Mouse (Mus musculus): ENCODE results near the gene Mmp23. TPM values are rescaled to one million over a fixed set of nuclear protein-coding genes. Genes with fewer than 3 reads are reported as not detected.

The Mmp23 gene
- polyA plus RNA-seq, 2 experiments, result 2.8 to 5.4 TPM

GRCm38 (mm10) chr4:155624338-155625291 lies 28.6 kb downstream of the Mmp23 start, which contains the start of gene Cdk11b:
Gene Cdk11b, plus strand, starts transcription at chr4:155624854.
- H3K36me3 ChIP-seq (replicated peaks; ENCODE audit: control insufficient read depth, insufficient read depth, low read depth), result peaks cover 31% of the 10 kb centered on the region
- DNase-seq (ENCODE audit: low read depth in 3 of 3, low spot score in 3 of 3) (peak; percentile 98), ATAC-seq (ENCODE audit: insufficient read depth) (peak; percentile 100)
- H3K27ac ChIP-seq, result peak within 1 kb of the TSS; percentile 95
- H3K4me2 ChIP-seq (ENCODE audit: low read depth), result peak within 1 kb of the TSS; percentile 97
- WGBS (ENCODE audit: insufficient replicate concordance), result under 1% methylated on average over 84 of the region's 84 CpGs
- peaks cover 2 to 5% of the 10 kb centered on the region in 2 experiments for H3K4me1 ChIP-seq (replicated peaks; ENCODE audit: control insufficient read depth in 2 of 2, insufficient read depth in 2 of 2, low read length in 1 of 2)
- H3K4me3 ChIP-seq (ENCODE audit: insufficient read depth in 1 of 2, low read depth in 2 of 2, low read length in 2 of 2), result peak within 1 kb of the TSS; percentile 80 to 88
- TF ChIP-seq EP300 (IDR thresholded peaks at IDR 0.05; ENCODE audit: low read depth), result no peak
- TF ChIP-seq CTCF (IDR thresholded peaks at IDR 0.05; ENCODE audit: low read depth), result no peak
- H3K9ac ChIP-seq (replicated peaks), result peak within 1 kb of the TSS; percentile 87
- no peaks in the 10 kb centered on the region for H3K27me3 ChIP-seq (ENCODE audit: control insufficient read depth, insufficient read depth, low read length)
- H3K9me3 ChIP-seq (ENCODE audit: control insufficient read depth, low read length), result no peaks in the 10 kb centered on the region

DNA sequence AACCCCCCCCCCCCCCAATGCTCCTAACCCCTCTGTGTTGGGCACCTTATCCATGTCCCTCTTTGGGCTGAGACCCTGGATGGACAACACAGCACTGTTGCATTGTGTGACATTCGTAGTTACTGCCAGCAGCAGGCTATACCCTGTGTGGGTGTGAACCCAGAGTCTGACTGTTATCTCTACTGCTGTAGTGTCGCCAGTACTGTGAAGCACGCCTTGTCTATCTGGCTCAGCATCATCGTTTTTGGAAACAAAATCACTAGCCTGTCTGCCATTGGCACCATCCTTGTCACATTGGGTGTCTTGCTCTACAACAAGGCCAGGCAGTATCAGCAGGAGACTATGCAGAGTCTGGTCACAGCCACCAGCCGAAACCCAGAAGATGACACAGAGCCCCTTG lies 34.9 kb downstream of the Mmp23 start:
- peaks cover 0 to 5% of the 10 kb centered on the region in 2 experiments; a peak in 2 of 4 replicates for H3K4me1 ChIP-seq (replicated peaks; ENCODE audit: control insufficient read depth in 2 of 2, insufficient read depth in 2 of 2, low read length in 1 of 2)
- peak; percentile 65 for ATAC-seq (ENCODE audit: insufficient read depth)
- H3K9me3 ChIP-seq (ENCODE audit: control insufficient read depth, low read length), result no peaks in the 10 kb centered on the region
- DNase-seq (ENCODE audit: low read depth in 3 of 3, low spot score in 3 of 3), result no peak
- WGBS (ENCODE audit: insufficient replicate concordance), result 49% methylated on average over 5 of the region's 5 CpGs
- H3K27me3 ChIP-seq (ENCODE audit: control insufficient read depth, insufficient read depth, low read length), result no peaks in the 10 kb centered on the region
- peaks cover 53% of the 10 kb centered on the region for H3K36me3 ChIP-seq (replicated peaks; ENCODE audit: control insufficient read depth, insufficient read depth, low read depth)
- H3K4me3 ChIP-seq (ENCODE audit: insufficient read depth in 1 of 2, low read depth in 2 of 2, low read length in 2 of 2), result no peak overlapping the region
- TF ChIP-seq EP300 (IDR thresholded peaks at IDR 0.05; ENCODE audit: low read depth), result no peak
- no peak for TF ChIP-seq CTCF (IDR thresholded peaks at IDR 0.05; ENCODE audit: low read depth)
- H3K4me2 ChIP-seq (ENCODE audit: low read depth), result no peak overlapping the region
- H3K27ac ChIP-seq, result no peak overlapping the region
- H3K9ac ChIP-seq (replicated peaks), result no peak overlapping the region

DNA sequence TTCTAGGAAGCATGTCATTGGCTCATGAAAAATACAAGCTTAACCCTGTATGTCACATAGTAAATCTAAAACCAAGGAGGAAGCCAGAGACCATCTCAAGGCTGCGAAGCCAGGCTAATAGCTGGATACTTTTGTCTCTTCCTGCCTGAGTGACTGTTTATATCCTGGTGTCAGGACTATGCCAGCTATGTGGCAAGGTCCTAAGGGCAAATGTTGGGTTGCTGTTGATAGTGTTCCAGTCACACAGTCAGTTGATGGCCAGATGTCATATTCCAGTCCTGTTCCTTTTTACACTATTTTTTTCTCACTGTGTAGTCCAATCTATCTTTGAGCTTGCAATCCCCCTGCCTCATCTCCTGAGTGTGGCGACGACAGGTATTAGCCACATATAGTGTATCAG lies 39.9 kb downstream of the Mmp23 start:
- no peak for TF ChIP-seq EP300 (IDR thresholded peaks at IDR 0.05; ENCODE audit: low read depth)
- TF ChIP-seq CTCF (IDR thresholded peaks at IDR 0.05; ENCODE audit: low read depth), result no peak
- Histone ChIP-seq H3K9ac (replicated peaks) (no peak overlapping the region), H3K27me3 (ENCODE audit: control insufficient read depth, insufficient read depth, low read length) (no peaks in the 10 kb centered on the region), H3K4me3 (ENCODE audit: insufficient read depth in 1 of 2, low read depth in 2 of 2, low read length in 2 of 2) (no peak overlapping the region), H3K4me1 (replicated peaks; ENCODE audit: control insufficient read depth in 2 of 2, insufficient read depth in 2 of 2, low read length in 1 of 2) (peaks cover 0 to 1% of the 10 kb centered on the region in 2 experiments; a peak in 2 of 4 replicates), H3K27ac (no peak overlapping the region), H3K4me2 (ENCODE audit: low read depth) (no peak overlapping the region), H3K36me3 (replicated peaks; ENCODE audit: control insufficient read depth, insufficient read depth, low read depth) (peaks cover 53% of the 10 kb centered on the region), H3K9me3 (ENCODE audit: control insufficient read depth, low read length) (no peaks in the 10 kb centered on the region)
- no peak for ATAC-seq (ENCODE audit: insufficient read depth)
- WGBS (ENCODE audit: insufficient replicate concordance), result 85% methylated on average over 3 of the region's 3 CpGs
- DNase-seq (ENCODE audit: low read depth in 3 of 3, low spot score in 3 of 3), result no peak

DNA sequence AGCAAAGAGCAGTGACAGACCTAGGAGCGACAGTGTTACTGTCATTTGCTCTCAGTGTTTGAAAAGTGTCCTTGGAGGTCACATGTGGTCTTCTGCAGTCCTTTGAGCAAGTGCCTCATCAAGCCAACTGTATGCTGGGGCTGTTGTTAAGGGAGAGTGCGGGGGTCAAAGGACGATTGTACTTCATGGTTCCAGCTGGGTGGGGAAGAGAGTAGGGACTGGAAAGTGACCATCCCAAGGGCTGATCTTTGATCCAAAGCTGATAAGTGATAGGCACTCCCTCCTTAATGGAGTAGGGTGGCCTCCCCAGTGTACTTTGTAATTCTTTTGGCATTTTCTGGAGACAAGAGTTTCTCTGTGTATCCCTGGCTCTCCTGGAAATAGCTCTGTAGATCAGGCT lies 41.3 kb downstream of the Mmp23 start:
- H3K4me1 ChIP-seq (replicated peaks; ENCODE audit: control insufficient read depth in 2 of 2, insufficient read depth in 2 of 2, low read length in 1 of 2), result no peaks in the 10 kb centered on the region
- no peak overlapping the region for H3K4me2 ChIP-seq (ENCODE audit: low read depth)
- no peak overlapping the region for H3K27ac ChIP-seq
- H3K27me3 ChIP-seq (ENCODE audit: control insufficient read depth, insufficient read depth, low read length), result no peaks in the 10 kb centered on the region
- H3K36me3 ChIP-seq (replicated peaks; ENCODE audit: control insufficient read depth, insufficient read depth, low read depth), result peaks cover 41% of the 10 kb centered on the region
- no peaks in the 10 kb centered on the region for H3K9me3 ChIP-seq (ENCODE audit: control insufficient read depth, low read length)
- H3K4me3 ChIP-seq (ENCODE audit: insufficient read depth in 1 of 2, low read depth in 2 of 2, low read length in 2 of 2), result no peak overlapping the region
- H3K9ac ChIP-seq (replicated peaks), result no peak overlapping the region
- 75% methylated on average over 3 of the region's 3 CpGs for WGBS (ENCODE audit: insufficient replicate concordance)
- TF ChIP-seq EP300 (IDR thresholded peaks at IDR 0.05; ENCODE audit: low read depth) (no peak), CTCF (IDR thresholded peaks at IDR 0.05; ENCODE audit: low read depth) (no peak)
- no peak for ATAC-seq (ENCODE audit: insufficient read depth)
- no peak for DNase-seq (ENCODE audit: low read depth in 3 of 3, low spot score in 3 of 3)

DNA sequence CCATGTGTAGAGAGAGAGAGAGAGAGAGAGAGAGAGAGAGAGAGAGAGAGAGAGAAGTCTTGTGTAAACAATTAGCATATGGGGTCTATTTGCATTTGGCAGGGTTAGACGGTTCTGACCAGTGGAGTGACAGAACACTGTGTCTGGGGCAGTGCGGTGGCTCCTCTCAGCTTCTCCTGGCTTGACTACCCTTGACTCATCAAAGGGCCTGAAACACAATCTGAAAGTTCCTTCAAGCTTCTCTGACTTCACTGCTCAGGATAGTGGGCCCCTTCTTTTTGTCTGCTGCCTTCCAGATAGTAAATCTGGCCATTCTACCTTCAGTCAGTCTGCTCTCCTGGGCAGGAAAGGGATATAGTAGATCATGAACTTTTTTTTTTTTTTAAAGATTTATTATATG lies 46.4 kb downstream of the Mmp23 start:
- H3K4me2 ChIP-seq (ENCODE audit: low read depth), result no peak overlapping the region
- DNase-seq (ENCODE audit: low read depth in 3 of 3, low spot score in 3 of 3) (no peak), ATAC-seq (ENCODE audit: insufficient read depth) (no peak)
- WGBS (ENCODE audit: insufficient replicate concordance), result 79% methylated on average over 2 of the region's 2 CpGs
- H3K36me3 ChIP-seq (replicated peaks; ENCODE audit: control insufficient read depth, insufficient read depth, low read depth), result peaks cover 12% of the 10 kb centered on the region
- H3K27me3 ChIP-seq (ENCODE audit: control insufficient read depth, insufficient read depth, low read length), result no peaks in the 10 kb centered on the region
- no peak overlapping the region for H3K9ac ChIP-seq (replicated peaks)
- no peak overlapping the region for H3K27ac ChIP-seq
- no peaks in the 10 kb centered on the region for H3K9me3 ChIP-seq (ENCODE audit: control insufficient read depth, low read length)
- no peak overlapping the region for H3K4me3 ChIP-seq (ENCODE audit: insufficient read depth in 1 of 2, low read depth in 2 of 2, low read length in 2 of 2)
- H3K4me1 ChIP-seq (replicated peaks; ENCODE audit: control insufficient read depth in 2 of 2, insufficient read depth in 2 of 2, low read length in 1 of 2), result peaks cover 10 to 12% of the 10 kb centered on the region in 2 experiments
- TF ChIP-seq EP300 (IDR thresholded peaks at IDR 0.05; ENCODE audit: low read depth), result no peak
- TF ChIP-seq CTCF (IDR thresholded peaks at IDR 0.05; ENCODE audit: low read depth), result no peak
